Mouse (Mus musculus): ENCODE data around the gene Dab1. TPM values are rescaled to one million over a fixed set of nuclear protein-coding genes. Genes with fewer than 3 reads are reported as not detected.

The Dab1 gene
- polyA plus RNA-seq, 1 experiment: 1.1 TPM

- TF ChIP-seq POLR2A (IDR thresholded peaks at IDR 0.05; ENCODE audit: control insufficient read depth, low read depth, low read length) (no peak), CTCF (IDR thresholded peaks at IDR 0.05; ENCODE audit: control insufficient read depth, insufficient read depth, insufficient replicate concordance, low read depth, low read length) (no peak)
- no peak overlapping the region for H3K27ac ChIP-seq (ENCODE audit: control insufficient read depth, insufficient read depth, low read depth, low read length)
- no peaks in the 10 kb centered on the region for H3K27me3 ChIP-seq (ENCODE audit: control insufficient read depth, insufficient read depth, low read length)
- H3K4me3 ChIP-seq (ENCODE audit: control insufficient read depth, low read depth, low read length): no peak overlapping the region
- H3K4me1 ChIP-seq (ENCODE audit: control insufficient read depth, insufficient read depth, low read length): no peaks in the 10 kb centered on the region
- no peaks in the 10 kb centered on the region for H3K36me3 ChIP-seq (ENCODE audit: control insufficient read depth, insufficient read depth, low read length)
Measured at GRCm38 (mm10) chr4:104570523-104570922, 951.4 kb downstream of the Dab1 start.

- Histone ChIP-seq H3K4me3 (ENCODE audit: control insufficient read depth, low read depth, low read length) (no peak overlapping the region), H3K27ac (ENCODE audit: control insufficient read depth, insufficient read depth, low read depth, low read length) (no peak overlapping the region), H3K36me3 (ENCODE audit: control insufficient read depth, insufficient read depth, low read length) (no peaks in the 10 kb centered on the region), H3K4me1 (ENCODE audit: control insufficient read depth, insufficient read depth, low read length) (no peaks in the 10 kb centered on the region), H3K27me3 (ENCODE audit: control insufficient read depth, insufficient read depth, low read length) (no peaks in the 10 kb centered on the region)
- no peak for TF ChIP-seq POLR2A (IDR thresholded peaks at IDR 0.05; ENCODE audit: control insufficient read depth, low read depth, low read length)
Measured at GRCm38 (mm10) chr4:104572440-104572839, 953.3 kb downstream of the Dab1 start.

GRCm38 (mm10) chr4:104573419-104573818 is 954.3 kb downstream of the Dab1 start:
- TF ChIP-seq CTCF (IDR thresholded peaks at IDR 0.05; ENCODE audit: control insufficient read depth, insufficient read depth, insufficient replicate concordance, low read depth, low read length) (no peak), POLR2A (IDR thresholded peaks at IDR 0.05; ENCODE audit: control insufficient read depth, low read depth, low read length) (no peak)
- H3K27me3 ChIP-seq (ENCODE audit: control insufficient read depth, insufficient read depth, low read length): no peaks in the 10 kb centered on the region
- no peak overlapping the region for H3K4me3 ChIP-seq (ENCODE audit: control insufficient read depth, low read depth, low read length)
- H3K27ac ChIP-seq (ENCODE audit: control insufficient read depth, insufficient read depth, low read depth, low read length): no peak overlapping the region
- H3K36me3 ChIP-seq (ENCODE audit: control insufficient read depth, insufficient read depth, low read length): no peaks in the 10 kb centered on the region
- no peaks in the 10 kb centered on the region for H3K4me1 ChIP-seq (ENCODE audit: control insufficient read depth, insufficient read depth, low read length)

GRCm38 (mm10) chr4:104578370-104578769 is 959.2 kb downstream of the Dab1 start:
- Histone ChIP-seq H3K4me1 (ENCODE audit: control insufficient read depth, insufficient read depth, low read length) (no peaks in the 10 kb centered on the region; the same call in none of the 2 replicates), H3K36me3 (ENCODE audit: control insufficient read depth, insufficient read depth, low read length) (no peaks in the 10 kb centered on the region), H3K4me3 (ENCODE audit: control insufficient read depth, low read depth, low read length) (no peak overlapping the region), H3K27me3 (ENCODE audit: control insufficient read depth, insufficient read depth, low read length) (no peaks in the 10 kb centered on the region), H3K27ac (ENCODE audit: control insufficient read depth, insufficient read depth, low read depth, low read length) (no peak overlapping the region)
- TF ChIP-seq CTCF (IDR thresholded peaks at IDR 0.05; ENCODE audit: control insufficient read depth, insufficient read depth, insufficient replicate concordance, low read depth, low read length) (no peak), POLR2A (IDR thresholded peaks at IDR 0.05; ENCODE audit: control insufficient read depth, low read depth, low read length) (no peak)

- H3K27ac ChIP-seq (ENCODE audit: control insufficient read depth, insufficient read depth, low read depth, low read length): no peak overlapping the region
- no peaks in the 10 kb centered on the region; the same call in none of the 2 replicates for H3K4me1 ChIP-seq (ENCODE audit: control insufficient read depth, insufficient read depth, low read length)
- TF ChIP-seq POLR2A (IDR thresholded peaks at IDR 0.05; ENCODE audit: control insufficient read depth, low read depth, low read length) (no peak), CTCF (IDR thresholded peaks at IDR 0.05; ENCODE audit: control insufficient read depth, insufficient read depth, insufficient replicate concordance, low read depth, low read length) (no peak)
- H3K4me3 ChIP-seq (ENCODE audit: control insufficient read depth, low read depth, low read length): no peak overlapping the region
- no peaks in the 10 kb centered on the region for H3K36me3 ChIP-seq (ENCODE audit: control insufficient read depth, insufficient read depth, low read length)
- H3K27me3 ChIP-seq (ENCODE audit: control insufficient read depth, insufficient read depth, low read length): no peaks in the 10 kb centered on the region
Measured at GRCm38 (mm10) chr4:104579946-104580544, 960.9 kb downstream of the Dab1 start.

- Histone ChIP-seq H3K4me3 (ENCODE audit: control insufficient read depth, low read depth, low read length) (no peak overlapping the region), H3K27me3 (ENCODE audit: control insufficient read depth, insufficient read depth, low read length) (no peaks in the 10 kb centered on the region), H3K4me1 (ENCODE audit: control insufficient read depth, insufficient read depth, low read length) (no peaks in the 10 kb centered on the region; the same call in none of the 2 replicates), H3K36me3 (ENCODE audit: control insufficient read depth, insufficient read depth, low read length) (no peaks in the 10 kb centered on the region), H3K27ac (ENCODE audit: control insufficient read depth, insufficient read depth, low read depth, low read length) (no peak overlapping the region)
- TF ChIP-seq POLR2A (IDR thresholded peaks at IDR 0.05; ENCODE audit: control insufficient read depth, low read depth, low read length) (no peak), CTCF (IDR thresholded peaks at IDR 0.05; ENCODE audit: control insufficient read depth, insufficient read depth, insufficient replicate concordance, low read depth, low read length) (no peak)
Measured at GRCm38 (mm10) chr4:104582726-104583125, 963.6 kb downstream of the Dab1 start.

- Histone ChIP-seq H3K4me1 (ENCODE audit: control insufficient read depth, insufficient read depth, low read length) (no peaks in the 10 kb centered on the region), H3K27ac (ENCODE audit: control insufficient read depth, insufficient read depth, low read depth, low read length) (no peak overlapping the region), H3K4me3 (ENCODE audit: control insufficient read depth, low read depth, low read length) (no peak overlapping the region), H3K36me3 (ENCODE audit: control insufficient read depth, insufficient read depth, low read length) (no peaks in the 10 kb centered on the region), H3K27me3 (ENCODE audit: control insufficient read depth, insufficient read depth, low read length) (no peaks in the 10 kb centered on the region)
- no peak for TF ChIP-seq POLR2A (IDR thresholded peaks at IDR 0.05; ENCODE audit: control insufficient read depth, low read depth, low read length)
- TF ChIP-seq CTCF (IDR thresholded peaks at IDR 0.05; ENCODE audit: control insufficient read depth, insufficient read depth, insufficient replicate concordance, low read depth, low read length): no peak
Measured at GRCm38 (mm10) chr4:104587826-104588225, 968.7 kb downstream of the Dab1 start.

- no peak overlapping the region for H3K4me3 ChIP-seq (ENCODE audit: control insufficient read depth, low read depth, low read length)
- no peaks in the 10 kb centered on the region for H3K36me3 ChIP-seq (ENCODE audit: control insufficient read depth, insufficient read depth, low read length)
- H3K27ac ChIP-seq (ENCODE audit: control insufficient read depth, insufficient read depth, low read depth, low read length): no peak overlapping the region
- no peaks in the 10 kb centered on the region for H3K27me3 ChIP-seq (ENCODE audit: control insufficient read depth, insufficient read depth, low read length)
- H3K4me1 ChIP-seq (ENCODE audit: control insufficient read depth, insufficient read depth, low read length): no peaks in the 10 kb centered on the region
- TF ChIP-seq POLR2A (IDR thresholded peaks at IDR 0.05; ENCODE audit: control insufficient read depth, low read depth, low read length): no peak
- TF ChIP-seq CTCF (IDR thresholded peaks at IDR 0.05; ENCODE audit: control insufficient read depth, insufficient read depth, insufficient replicate concordance, low read depth, low read length): no peak
Measured at GRCm38 (mm10) chr4:104596936-104597335, 977.8 kb downstream of the Dab1 start.
